Mouse (Mus musculus) embryonic facial prominence, embryonic 13.5 days (tissue): ENCODE data around the gene Cldn5. TPM values are rescaled to one million over a fixed set of nuclear protein-coding genes. Genes with fewer than 3 reads are reported as not detected.

ENCODE experiments used
- ATAC-seq: fragments of 200-750 bp; cut with Nextera tagmentation; 2 replicates; pipeline ENCODE4 v1.8.0; 2017; ENCODE audit warnings: low read depth; ENCODE audit not compliant: insufficient number of reproducible peaks, insufficient read depth, low FRiP score, low TSS enrichment
- H3K27ac ChIP-seq: fragments of 300-500 bp; sonication (generic); 2 replicates; pipeline ENCODE4 v1.5.1; 2015; ENCODE audit warnings: moderate library complexity, mild to moderate bottlenecking, inconsistent platforms
- H3K27me3 ChIP-seq: fragments of 300-500 bp; sonication (generic); 2 replicates; pipeline ENCODE4 v1.6.1; 2015; ENCODE audit warnings: mild to moderate bottlenecking, inconsistent platforms
- H3K36me3 ChIP-seq: fragments of 300-500 bp; sonication (generic); 2 replicates; pipeline ENCODE4 v1.6.1; 2015; ENCODE audit warnings: mild to moderate bottlenecking, inconsistent platforms
- H3K4me1 ChIP-seq: fragments of 300-500 bp; sonication (generic); 2 replicates; pipeline ENCODE4 v1.6.1; 2015; ENCODE audit warnings: inconsistent platforms
- H3K4me2 ChIP-seq: fragments of 300-500 bp; sonication (generic); 2 replicates; pipeline ENCODE4 v1.6.1; 2015; ENCODE audit warnings: moderate library complexity, mild to moderate bottlenecking, inconsistent platforms
- H3K4me3 ChIP-seq: fragments of 300-500 bp; sonication (generic); 2 replicates; pipeline ENCODE4 v1.5.1; 2015; ENCODE audit warnings: mild to moderate bottlenecking, inconsistent platforms
- H3K9ac ChIP-seq: fragments of 300-500 bp; sonication (generic); 2 replicates; pipeline ENCODE4 v1.6.1; 2015; ENCODE audit warnings: mild to moderate bottlenecking, inconsistent platforms
- H3K9me3 ChIP-seq: fragments of 300-500 bp; sonication (generic); 2 replicates; pipeline ENCODE4 v1.6.1; 2016; ENCODE audit warnings: inconsistent platforms
- WGBS: fragments of 180-500 bp; shearing (Covaris S2); methylation state at CpG from one replicate; pipeline ENCODE4 v1.1.7; 2015; ENCODE audit warnings: mixed read lengths; 5-methylcytosine and 5-hydroxymethylcytosine counted together
- polyA plus RNA-seq: library from polyadenylated mRNA; unstranded; fragments of >200 nt; fragmentation: Nextera tagmentation; extraction: Ambion mirVana; gene quantifications from 2 replicates; pipeline ENCODE4 v1.2.1, GENCODE M21; 2015

The Cldn5 gene
- 27.8 and 29.6 TPM in 2 replicates for polyA plus RNA-seq

- H3K4me2 ChIP-seq: peak within 1 kb of the TSS; percentile 71
- 5% methylated on average over 19 of the region's 19 CpGs for WGBS
These were observed at the start of gene Cldn5 for GRCm38 (mm10) chr16:18776556-18777100. Gene Cldn5, plus strand, starts transcription at chr16:18776847.

GRCm38 (mm10) chr16:18727536-18728499 lies 48.8 kb upstream of the Cldn5 start:
- Histone ChIP-seq H3K9ac (no peak overlapping the region), H3K36me3 (no peaks in the 10 kb centered on the region), H3K9me3 (no peaks in the 10 kb centered on the region), H3K4me2 (no peak overlapping the region), H3K27me3 (peaks cover 5% of the 10 kb centered on the region; the same call in 1 of the 2 replicates), H3K27ac (no peak overlapping the region), H3K4me3 (no peak overlapping the region), H3K4me1 (no peaks in the 10 kb centered on the region)
- 68% methylated on average over 10 of the region's 10 CpGs for WGBS
- no peak for ATAC-seq

More at GRCm38 (mm10) chr16:18776556-18777100, at the start of gene Cldn5:
- no peaks in the 10 kb centered on the region for H3K9me3 ChIP-seq
- 0 out of 2 replicates have a peak within 1 kb of the TSS, but pooled peaks have one; percentile 7 for H3K27ac ChIP-seq
- H3K27me3 ChIP-seq: peaks cover 66% of the 10 kb centered on the region
- peaks cover 14% of the 10 kb centered on the region for H3K36me3 ChIP-seq
- H3K9ac ChIP-seq: peak within 1 kb of the TSS; percentile 69
- ATAC-seq: peak; percentile 53; the same call in 1 of the 2 replicates
- peaks cover 14% of the 10 kb centered on the region for H3K4me1 ChIP-seq
- H3K4me3 ChIP-seq: peak within 1 kb of the TSS; percentile 46

GRCm38 (mm10) chr16:18729185-18729584 lies 47.5 kb upstream of the Cldn5 start:
- Histone ChIP-seq H3K9me3 (no peaks in the 10 kb centered on the region), H3K4me2 (no peak overlapping the region), H3K27me3 (no peaks in the 10 kb centered on the region), H3K4me3 (no peak overlapping the region), H3K36me3 (no peaks in the 10 kb centered on the region), H3K4me1 (no peaks in the 10 kb centered on the region), H3K27ac (no peak overlapping the region), H3K9ac (no peak overlapping the region)
- 74% methylated on average over 5 of the region's 5 CpGs for WGBS
- ATAC-seq: no peak

GRCm38 (mm10) chr16:18730640-18731039 lies 46.0 kb upstream of the Cldn5 start:
- no peak overlapping the region for H3K27ac ChIP-seq
- no peaks in the 10 kb centered on the region for H3K27me3 ChIP-seq
- no peak for ATAC-seq
- WGBS: 63% methylated on average over 3 of the region's 3 CpGs
- H3K4me3 ChIP-seq: no peak overlapping the region
- no peaks in the 10 kb centered on the region for H3K9me3 ChIP-seq
- H3K36me3 ChIP-seq: no peaks in the 10 kb centered on the region
- H3K4me2 ChIP-seq: no peak overlapping the region
- H3K4me1 ChIP-seq: no peaks in the 10 kb centered on the region
- no peak overlapping the region for H3K9ac ChIP-seq

- no peak overlapping the region for H3K4me2 ChIP-seq
These were observed 43.3 kb upstream of the Cldn5 start for GRCm38 (mm10) chr16:18733100-18733956.

GRCm38 (mm10) chr16:18738303-18738702 lies 38.3 kb upstream of the Cldn5 start:
- Histone ChIP-seq H3K9ac (no peak overlapping the region), H3K27me3 (no peaks in the 10 kb centered on the region), H3K36me3 (no peaks in the 10 kb centered on the region), H3K4me2 (no peak overlapping the region), H3K9me3 (no peaks in the 10 kb centered on the region), H3K4me1 (no peaks in the 10 kb centered on the region), H3K4me3 (no peak overlapping the region), H3K27ac (no peak overlapping the region)
- no peak for ATAC-seq

More at GRCm38 (mm10) chr16:18733100-18733956, 43.3 kb upstream of the Cldn5 start:
- no peak for ATAC-seq
- no peak overlapping the region for H3K27ac ChIP-seq
- no peaks in the 10 kb centered on the region for H3K27me3 ChIP-seq
- H3K4me3 ChIP-seq: no peak overlapping the region
- WGBS: 53% methylated on average over 20 of the region's 20 CpGs
- H3K36me3 ChIP-seq: no peaks in the 10 kb centered on the region
- no peaks in the 10 kb centered on the region for H3K9me3 ChIP-seq
- no peaks in the 10 kb centered on the region for H3K4me1 ChIP-seq
- no peak overlapping the region for H3K9ac ChIP-seq

GRCm38 (mm10) chr16:18746268-18747122 lies 30.2 kb upstream of the Cldn5 start:
- no peak overlapping the region for H3K4me2 ChIP-seq
- 83% methylated on average over 20 of the region's 20 CpGs for WGBS
- ATAC-seq: no peak
- H3K9me3 ChIP-seq: no peaks in the 10 kb centered on the region
- H3K36me3 ChIP-seq: no peaks in the 10 kb centered on the region
- H3K4me1 ChIP-seq: no peaks in the 10 kb centered on the region
- H3K9ac ChIP-seq: no peak overlapping the region
- no peaks in the 10 kb centered on the region for H3K27me3 ChIP-seq
- no peak overlapping the region for H3K27ac ChIP-seq
- H3K4me3 ChIP-seq: no peak overlapping the region

- no peaks in the 10 kb centered on the region for H3K36me3 ChIP-seq
- H3K9me3 ChIP-seq: no peaks in the 10 kb centered on the region
- H3K4me3 ChIP-seq: no peak overlapping the region
- H3K4me2 ChIP-seq: no peak overlapping the region
- no peak overlapping the region for H3K27ac ChIP-seq
- H3K27me3 ChIP-seq: no peaks in the 10 kb centered on the region
- H3K4me1 ChIP-seq: no peaks in the 10 kb centered on the region
- WGBS: 78% methylated on average over 11 of the region's 11 CpGs
- no peak for ATAC-seq
- no peak overlapping the region for H3K9ac ChIP-seq
These were observed 25.5 kb upstream of the Cldn5 start for GRCm38 (mm10) chr16:18751101-18751500.

- Histone ChIP-seq H3K4me3 (no peak overlapping the region), H3K27me3 (no peaks in the 10 kb centered on the region), H3K9me3 (no peaks in the 10 kb centered on the region), H3K27ac (no peak overlapping the region), H3K36me3 (no peaks in the 10 kb centered on the region), H3K4me1 (no peaks in the 10 kb centered on the region), H3K9ac (no peak overlapping the region), H3K4me2 (no peak overlapping the region)
- 0 out of 2 replicates have a peak, but pooled peaks have one; percentile 56 for ATAC-seq
- WGBS: 78% methylated on average over 10 of the region's 10 CpGs
These were observed 24.7 kb upstream of the Cldn5 start for GRCm38 (mm10) chr16:18751885-18752499.

GRCm38 (mm10) chr16:18761734-18762133 lies 14.9 kb upstream of the Cldn5 start:
- Histone ChIP-seq H3K9ac (no peak overlapping the region), H3K4me1 (no peaks in the 10 kb centered on the region), H3K36me3 (no peaks in the 10 kb centered on the region), H3K27me3 (no peaks in the 10 kb centered on the region), H3K4me2 (no peak overlapping the region), H3K27ac (no peak overlapping the region), H3K4me3 (no peak overlapping the region), H3K9me3 (0 out of 2 replicates have a peak, but pooled peaks cover 2% of the 10 kb centered on the region)
- ATAC-seq: no peak
- 87% methylated on average over 4 of the region's 4 CpGs for WGBS
